Mouse (Mus musculus): ENCODE data around the gene S100a1. TPM values are rescaled to one million over a fixed set of nuclear protein-coding genes. Genes with fewer than 3 reads are reported as not detected.

Gene S100a1
- polyA plus RNA-seq, 2 experiments from 2014 or later: 3.3 to 4.9 TPM

DNA sequence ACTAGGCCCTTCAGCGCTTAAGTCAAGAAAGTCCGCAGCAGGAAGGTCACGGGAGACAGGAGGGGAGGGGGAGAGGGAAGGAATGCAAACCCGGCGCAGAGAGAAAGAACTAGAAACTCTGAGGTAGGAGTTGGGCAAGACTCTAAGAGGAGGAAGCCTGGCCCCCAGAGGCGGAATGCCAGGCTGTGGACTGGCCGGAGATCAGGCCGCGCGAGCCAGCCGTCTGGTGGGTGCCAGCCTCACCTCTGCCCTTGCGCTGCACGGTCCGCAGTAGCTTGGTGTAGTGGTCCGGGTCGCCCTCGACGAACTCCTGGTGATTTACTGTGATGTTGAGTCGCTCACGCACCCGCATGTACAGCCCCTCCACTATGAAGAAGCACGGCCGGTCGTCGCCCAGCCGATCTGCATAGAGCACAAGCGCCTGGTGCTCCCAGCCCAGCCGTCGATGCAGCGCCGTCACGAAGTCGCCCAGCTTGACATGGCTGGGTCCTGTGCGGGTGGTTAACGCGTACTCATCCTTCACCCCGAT, 49.6 kb downstream of the S100a1 start:
- ATAC-seq: no peak

DNA sequence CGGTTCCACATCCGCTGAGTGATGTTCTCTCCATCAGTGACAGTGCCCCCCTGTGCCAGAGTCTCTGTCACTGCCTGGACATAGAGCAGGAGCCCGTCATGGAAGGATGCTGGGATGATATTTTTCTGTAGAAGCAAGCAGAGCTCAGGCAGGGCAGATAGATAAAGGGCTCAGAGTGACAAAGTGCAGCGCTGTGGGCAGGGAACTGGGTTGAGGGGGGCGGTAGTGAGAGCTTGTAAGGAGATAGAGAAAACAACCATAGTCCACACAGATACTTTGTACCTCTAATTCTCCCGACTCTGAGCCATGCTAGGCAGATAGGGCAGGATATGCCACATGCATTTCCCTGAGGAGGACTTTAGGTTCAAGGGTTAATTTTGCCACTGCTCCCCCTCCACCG, 51.6 kb downstream of the S100a1 start:
- no peak for ATAC-seq

DNA sequence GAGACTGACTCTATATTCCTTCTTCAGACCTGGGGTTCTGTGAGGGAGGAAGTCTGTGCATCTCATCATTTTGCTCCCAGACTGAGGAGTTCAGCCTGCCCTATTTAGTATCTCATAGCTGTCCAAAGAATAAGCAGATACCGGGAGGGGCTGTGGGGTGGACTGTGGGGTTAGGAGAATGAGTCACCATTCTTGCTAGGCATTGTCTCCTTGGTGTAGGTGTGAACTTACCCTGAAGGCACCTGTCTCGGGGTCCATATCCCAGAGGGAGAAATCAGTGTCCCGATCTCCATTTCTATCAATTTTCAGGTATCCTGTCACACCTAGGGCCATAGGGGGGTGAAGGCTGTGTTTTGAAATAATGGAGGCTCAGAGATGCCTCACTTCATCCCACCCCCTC, 52.3 kb downstream of the S100a1 start:
- ATAC-seq: no peak

Other genes starting within 250 kb of the S100a1 start
- gene Dennd4b, start 249.2 kb downstream of the S100a1 start, polyA plus RNA-seq (2017; shearing (Covaris generic)): 10 to 100 TPM; 17.9 to 28.0 TPM
- 10 to 100 TPM; 25.2 to 26.2 TPM for gene Gatad2b, start 221.2 kb downstream of the S100a1 start, polyA plus RNA-seq (2017; shearing (Covaris generic))
- under 1 TPM in 1 of 2 experiments, not detected in 1; 0.19 TPM for gene Slc27a3, start 124.5 kb downstream of the S100a1 start, polyA plus RNA-seq (2017; shearing (Covaris generic))
- 10 to 100 TPM; 16.9 to 17.9 TPM for gene Ints3, start 80.8 kb downstream of the S100a1 start, polyA plus RNA-seq (2017; shearing (Covaris generic))
- gene Npr1, start 48.5 kb downstream of the S100a1 start, polyA plus RNA-seq (2017; shearing (Covaris generic)): not detected
- gene Ilf2, start 38.3 kb downstream of the S100a1 start, polyA plus RNA-seq (2017; shearing (Covaris generic)): 100 to 1,000 TPM; 113 to 125 TPM
- gene Snapin, start 23.4 kb downstream of the S100a1 start, polyA plus RNA-seq (2017; shearing (Covaris generic)): 10 to 100 TPM; 60.4 to 65.0 TPM
- 10 to 100 TPM; 50.3 to 57.9 TPM for gene Chtop, start 4.9 kb downstream of the S100a1 start, polyA plus RNA-seq (2017; shearing (Covaris generic))
- gene S100a13, start within 50 bp of the S100a1 start, polyA plus RNA-seq (2017; shearing (Covaris generic)): 100 to 1,000 TPM; 157 to 222 TPM
- not detected for gene S100a14, start 12.5 kb upstream of the S100a1 start, polyA plus RNA-seq (2017; shearing (Covaris generic))
- not detected for gene S100a16, start 22.9 kb upstream of the S100a1 start, polyA plus RNA-seq (2017; shearing (Covaris generic))
- gene S100a3, start 46.2 kb upstream of the S100a1 start, polyA plus RNA-seq (2017; shearing (Covaris generic)): 1 to 10 TPM; 2.1 to 2.5 TPM
- not detected for gene S100a2, start 75.9 kb upstream of the S100a1 start, polyA plus RNA-seq (2017; shearing (Covaris generic))
- gene Gm42674, start 87.5 kb upstream of the S100a1 start, polyA plus RNA-seq (2017; shearing (Covaris generic)): not detected
- 100 to 1,000 TPM in 1 of 2 experiments, 10 to 100 TPM in 1; 74.9 to 104 TPM for gene S100a4, start 89.4 kb upstream of the S100a1 start, polyA plus RNA-seq (2017; shearing (Covaris generic))
- not detected for gene S100a5, start 94.1 kb upstream of the S100a1 start, polyA plus RNA-seq (2017; shearing (Covaris generic))
- 100 to 1,000 TPM; 291 to 360 TPM for gene S100a6, start 98.5 kb upstream of the S100a1 start, polyA plus RNA-seq (2017; shearing (Covaris generic))
- not detected for gene S100a7a, start 139.6 kb upstream of the S100a1 start, polyA plus RNA-seq (2017; shearing (Covaris generic))
- not detected for gene S100a8, start 154.6 kb upstream of the S100a1 start, polyA plus RNA-seq (2017; shearing (Covaris generic))
- gene S100a9, start 181.3 kb upstream of the S100a1 start, polyA plus RNA-seq (2017; shearing (Covaris generic)): not detected
- not detected for gene Pglyrp4, start 212.5 kb upstream of the S100a1 start, polyA plus RNA-seq (2017; shearing (Covaris generic))